Mouse (Mus musculus) forebrain, postnatal 0 days (tissue): ENCODE data around the gene Lcn11. TPM values are rescaled to one million over a fixed set of nuclear protein-coding genes. Genes with fewer than 3 reads are reported as not detected.
"Not testable (repeated sequence)": the region's sequence is repeated elsewhere in the genome, so short reads cannot be mapped to it uniquely, and the experiment has no call there.

Experiments
- ATAC-seq: fragments of 200-750 bp; cut with Nextera tagmentation; 2 replicates; pipeline ENCODE4 v1.8.0; 2017; ENCODE audit warnings: mild to moderate bottlenecking, moderate library complexity
- DNase-seq: peaks from one replicate; pipeline ENCODE4 v3.0.0-alpha.2; 2015
- H3K27ac ChIP-seq: fragments of 300-500 bp; sonication (generic); 2 replicates; pipeline ENCODE4 v1.5.1; 2014; ENCODE audit warnings: low read depth, mild to moderate bottlenecking, antibody characterized with exemption, low read length, moderate library complexity, mixed read lengths
- H3K27me3 ChIP-seq: fragments of 300-500 bp; sonication (generic); 2 replicates; pipeline ENCODE4 v1.6.1; 2014; ENCODE audit warnings: mild to moderate bottlenecking, low read length, mixed read lengths; ENCODE audit not compliant: insufficient read depth
- H3K36me3 ChIP-seq: fragments of 300-500 bp; sonication (generic); 2 replicates; pipeline ENCODE4 v1.6.1; 2014; ENCODE audit warnings: mild to moderate bottlenecking, moderate library complexity; ENCODE audit not compliant: insufficient read depth
- H3K4me1 ChIP-seq: fragments of 300-500 bp; sonication (generic); 2 replicates; pipeline ENCODE4 v1.6.1; 2014; ENCODE audit warnings: antibody characterized with exemption; ENCODE audit not compliant: insufficient read depth
- H3K4me2 ChIP-seq: fragments of 300-500 bp; sonication (generic); 2 replicates; pipeline ENCODE4 v1.6.1; 2014; ENCODE audit warnings: low read depth, mild to moderate bottlenecking, moderate library complexity
- H3K4me3 ChIP-seq: fragments of 300-500 bp; sonication (generic); 2 replicates; pipeline ENCODE4 v1.5.1; 2014; ENCODE audit warnings: low read depth, low read length, mixed read lengths
- H3K9ac ChIP-seq: fragments of 300-500 bp; sonication (generic); 2 replicates; pipeline ENCODE4 v1.6.1; 2014; ENCODE audit warnings: mild to moderate bottlenecking
- H3K9me3 ChIP-seq: fragments of 300-500 bp; sonication (generic); 2 replicates; pipeline ENCODE4 v1.6.1; 2016; ENCODE audit warnings: low read length
- CTCF ChIP-seq: sonication (generic); IDR thresholded peaks from 2 replicates; pipeline ENCODE4 v1.5.1; 2016; ENCODE audit warnings: antibody characterized with exemption, control low read depth, low read depth
- WGBS: fragments of 180-500 bp; shearing (Covaris S2); extraction: QIAGEN DNeasy Blood & Tissue Kit; methylation state at CpG from one replicate; pipeline ENCODE4 v1.1.7; 2014; 5-methylcytosine and 5-hydroxymethylcytosine counted together
- polyA plus RNA-seq: library from polyadenylated mRNA; unstranded; fragments of >200 nt; fragmentation: Nextera tagmentation; extraction: Ambion mirVana; gene quantifications from 2 replicates; pipeline ENCODE4 v1.2.1, GENCODE M21; 2015
- total RNA-seq: library from RNA; depleted of rRNA; stranded (reverse); fragments of >200 nt; gene quantifications from 2 replicates; pipeline ENCODE4 v1.2.3, GENCODE M21; 2014; rRNA removed

Gene Lcn11
- total RNA-seq, result not detected in 2 replicates
- polyA plus RNA-seq, result not detected in 2 replicates

- H3K4me3 ChIP-seq, result no peak within 1 kb of the TSS
- WGBS, result 100% methylated on average over 1 of the region's 1 CpGs
- H3K27me3 ChIP-seq, result no peaks in the 10 kb centered on the region
- no peaks in the 10 kb centered on the region for H3K36me3 ChIP-seq
- H3K4me1 ChIP-seq, result no peaks in the 10 kb centered on the region
- H3K4me2 ChIP-seq, result no peak within 1 kb of the TSS
- ATAC-seq (no peak), DNase-seq (no peak)
- no peaks in the 10 kb centered on the region for H3K9me3 ChIP-seq
- no peak within 1 kb of the TSS for H3K27ac ChIP-seq
- H3K9ac ChIP-seq, result no peak within 1 kb of the TSS
- no peak for TF ChIP-seq CTCF
Measured at GRCm38 (mm10) chr2:25776717-25777116, at the start of gene Lcn11. Gene Lcn11 (plus strand): TSS chr2:25777017.

DNA sequence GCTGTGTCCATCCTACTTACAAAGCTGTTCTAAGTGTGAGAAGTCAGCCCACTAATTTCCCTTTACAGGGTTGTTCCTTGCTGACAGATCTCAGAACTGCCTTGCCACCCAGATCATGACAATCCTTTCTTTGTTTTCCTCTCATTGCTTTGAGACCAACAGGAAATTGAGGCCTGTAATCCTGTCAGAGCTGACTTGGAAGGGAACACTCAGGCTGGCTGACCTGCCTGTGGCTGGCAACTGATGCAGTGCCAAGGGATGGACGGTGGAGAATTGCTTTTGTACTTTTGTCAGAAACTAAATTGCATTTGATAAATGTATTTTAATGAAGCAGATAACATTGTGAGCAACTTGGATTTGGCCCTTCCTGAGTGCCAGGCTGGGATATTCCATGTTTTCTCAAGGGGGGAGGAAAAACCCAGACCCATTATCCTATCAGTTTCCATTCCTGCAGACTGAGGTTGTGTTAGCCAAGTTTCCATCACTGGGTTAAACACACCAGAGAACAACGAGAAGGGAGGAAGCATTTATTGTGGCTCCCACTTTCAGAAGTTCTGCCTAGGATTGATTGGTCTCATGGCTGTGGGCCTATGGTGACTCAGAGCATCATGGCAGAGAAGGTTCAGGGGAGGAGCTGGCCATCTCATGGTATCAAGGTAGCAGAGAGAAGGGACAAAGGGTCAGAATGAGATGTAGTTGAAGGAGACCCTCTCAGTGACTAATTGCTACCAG is 43.5 kb upstream of the Lcn11 start:
- no peak for ATAC-seq
- H3K4me2 ChIP-seq, result no peak overlapping the region
- H3K27me3 ChIP-seq, result no peaks in the 10 kb centered on the region
- H3K4me1 ChIP-seq, result no peaks in the 10 kb centered on the region
- no peaks in the 10 kb centered on the region for H3K36me3 ChIP-seq
- WGBS, result 62% methylated on average over 2 of the region's 2 CpGs
- H3K4me3 ChIP-seq, result no peak overlapping the region
- no peak for DNase-seq
- no peak overlapping the region for H3K9ac ChIP-seq
- TF ChIP-seq CTCF, result no peak
- no peak overlapping the region for H3K27ac ChIP-seq
- H3K9me3 ChIP-seq, result no peaks in the 10 kb centered on the region

DNA sequence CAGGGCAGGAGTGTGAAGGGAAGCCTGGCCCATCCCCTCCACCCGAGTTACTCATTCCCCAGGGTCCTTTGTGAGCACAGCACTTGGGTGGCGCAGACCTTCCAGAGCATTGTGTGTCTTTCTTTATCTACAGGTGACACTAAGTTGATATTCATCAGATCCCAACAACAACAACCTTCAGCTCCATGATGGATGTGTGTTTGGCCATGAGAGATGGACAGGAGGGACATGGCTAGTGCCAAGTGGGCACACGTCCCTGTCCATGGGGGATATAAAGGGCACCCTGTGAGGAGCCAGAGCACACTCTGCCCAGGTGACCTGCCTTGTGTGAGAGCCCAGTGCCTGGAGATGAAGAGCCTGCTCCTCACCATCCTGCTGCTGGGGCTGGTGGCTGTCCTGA is 40.1 kb upstream of the Lcn11 start, which contains the start of gene Obp2b:
TSS of gene Obp2b (plus strand) at position 301 of the 400 bp plus-strand sequence.
- H3K4me2 ChIP-seq, H3K4me3 ChIP-seq, H3K9me3 ChIP-seq, ATAC-seq, H3K27me3 ChIP-seq, H3K36me3 ChIP-seq, H3K27ac ChIP-seq, DNase-seq, H3K4me1 ChIP-seq, H3K9ac ChIP-seq: not testable (repeated sequence)
- WGBS, result 90% methylated on average over 3 of the region's 3 CpGs

DNA sequence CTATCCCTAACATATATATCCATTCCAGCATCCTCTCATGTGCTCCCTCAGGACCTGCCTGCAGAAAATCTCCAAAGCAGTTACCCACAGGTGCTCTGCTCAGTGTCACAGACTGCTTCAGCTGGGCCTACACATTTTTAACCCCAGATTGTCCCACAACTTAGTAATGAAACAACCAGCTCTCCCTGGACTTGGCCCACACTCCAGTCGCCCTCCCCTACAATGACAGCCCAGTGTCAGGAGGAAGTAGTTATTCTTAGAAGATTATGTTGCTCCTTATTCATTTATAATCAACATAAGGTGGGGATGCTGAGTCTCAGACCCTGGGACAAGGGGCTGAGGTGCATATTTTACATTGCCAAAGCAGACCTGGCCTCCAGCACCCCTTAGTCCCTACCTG is 35.1 kb upstream of the Lcn11 start:
- 91% methylated on average over 1 of the region's 1 CpGs for WGBS
- DNase-seq (no peak), ATAC-seq (no peak)

GRCm38 (mm10) chr2:25754201-25754600 is 22.6 kb upstream of the Lcn11 start:
- H3K27ac ChIP-seq, result no peak overlapping the region
- WGBS, result 100% methylated on average over 1 of the region's 1 CpGs
- H3K9me3 ChIP-seq, result no peaks in the 10 kb centered on the region
- no peaks in the 10 kb centered on the region for H3K27me3 ChIP-seq
- no peaks in the 10 kb centered on the region for H3K36me3 ChIP-seq
- DNase-seq (no peak), ATAC-seq (no peak)
- H3K4me1 ChIP-seq, result no peaks in the 10 kb centered on the region
- no peak overlapping the region for H3K4me3 ChIP-seq
- no peak for TF ChIP-seq CTCF
- no peak overlapping the region for H3K9ac ChIP-seq
- H3K4me2 ChIP-seq, result no peak overlapping the region

More for the DNA sequence above, 35.1 kb upstream of the Lcn11 start:
- H3K27ac ChIP-seq, result no peak overlapping the region
- H3K27me3 ChIP-seq, result no peaks in the 10 kb centered on the region
- no peaks in the 10 kb centered on the region for H3K4me1 ChIP-seq
- no peaks in the 10 kb centered on the region for H3K36me3 ChIP-seq
- no peak for TF ChIP-seq CTCF
- H3K9me3 ChIP-seq, result no peaks in the 10 kb centered on the region
- no peak overlapping the region for H3K4me2 ChIP-seq
- H3K9ac ChIP-seq, result no peak overlapping the region
- H3K4me3 ChIP-seq, result no peak overlapping the region

- H3K36me3 ChIP-seq, result no peaks in the 10 kb centered on the region
- no peaks in the 10 kb centered on the region for H3K27me3 ChIP-seq
- no peaks in the 10 kb centered on the region for H3K4me1 ChIP-seq
- no peak overlapping the region for H3K4me2 ChIP-seq
- H3K4me3 ChIP-seq, result no peak overlapping the region
- DNase-seq, result no peak
- no peak overlapping the region for H3K9ac ChIP-seq
- no peak for ATAC-seq
- no peak overlapping the region for H3K27ac ChIP-seq
- TF ChIP-seq CTCF, result no peak
- H3K9me3 ChIP-seq, result no peaks in the 10 kb centered on the region
- 46% methylated on average over 4 of the region's 4 CpGs for WGBS
Measured at GRCm38 (mm10) chr2:25758064-25758625, 18.7 kb upstream of the Lcn11 start.

DNA sequence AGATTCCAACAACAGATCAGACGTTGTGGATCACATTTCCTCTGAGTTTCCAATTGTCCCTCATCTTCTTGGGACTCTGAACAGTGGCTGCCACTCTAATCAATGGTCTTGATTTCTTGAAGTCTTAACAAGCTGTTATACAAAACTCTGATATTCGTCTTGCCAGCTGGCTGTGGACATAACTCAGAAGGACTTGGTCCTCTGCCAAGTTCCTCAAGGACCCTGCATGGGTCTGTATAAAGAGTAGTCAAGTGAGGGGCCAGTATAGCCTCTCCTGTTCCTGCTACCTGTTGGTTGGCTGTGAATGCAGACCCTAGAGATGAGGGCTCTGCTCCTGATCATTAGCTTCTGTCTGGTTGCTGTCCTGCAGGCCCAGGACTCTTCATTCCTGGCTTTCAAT is 11.5 kb upstream of the Lcn11 start, which contains the start of gene Lcn3:
TSS of gene Lcn3 (plus strand) at position 301 of the 400 bp plus-strand sequence.
- H3K27ac ChIP-seq, result no peak within 1 kb of the TSS
- H3K9ac ChIP-seq, result no peak within 1 kb of the TSS
- TF ChIP-seq CTCF, result no peak
- ATAC-seq, result no peak
- H3K36me3 ChIP-seq, result no peaks in the 10 kb centered on the region
- no peak for DNase-seq
- H3K27me3 ChIP-seq, result no peaks in the 10 kb centered on the region
- H3K9me3 ChIP-seq, result no peaks in the 10 kb centered on the region
- 32% methylated on average over 2 of the region's 2 CpGs for WGBS
- no peak within 1 kb of the TSS for H3K4me3 ChIP-seq
- no peak within 1 kb of the TSS for H3K4me2 ChIP-seq
- no peaks in the 10 kb centered on the region for H3K4me1 ChIP-seq
